Mouse (Mus musculus): Measurements from ENCODE around the gene C130050O18Rik. TPM values are rescaled to one million over a fixed set of nuclear protein-coding genes. Genes with fewer than 3 reads are reported as not detected.

Gene C130050O18Rik
- polyA plus RNA-seq, 1 experiment, result 0.20 TPM

DNA sequence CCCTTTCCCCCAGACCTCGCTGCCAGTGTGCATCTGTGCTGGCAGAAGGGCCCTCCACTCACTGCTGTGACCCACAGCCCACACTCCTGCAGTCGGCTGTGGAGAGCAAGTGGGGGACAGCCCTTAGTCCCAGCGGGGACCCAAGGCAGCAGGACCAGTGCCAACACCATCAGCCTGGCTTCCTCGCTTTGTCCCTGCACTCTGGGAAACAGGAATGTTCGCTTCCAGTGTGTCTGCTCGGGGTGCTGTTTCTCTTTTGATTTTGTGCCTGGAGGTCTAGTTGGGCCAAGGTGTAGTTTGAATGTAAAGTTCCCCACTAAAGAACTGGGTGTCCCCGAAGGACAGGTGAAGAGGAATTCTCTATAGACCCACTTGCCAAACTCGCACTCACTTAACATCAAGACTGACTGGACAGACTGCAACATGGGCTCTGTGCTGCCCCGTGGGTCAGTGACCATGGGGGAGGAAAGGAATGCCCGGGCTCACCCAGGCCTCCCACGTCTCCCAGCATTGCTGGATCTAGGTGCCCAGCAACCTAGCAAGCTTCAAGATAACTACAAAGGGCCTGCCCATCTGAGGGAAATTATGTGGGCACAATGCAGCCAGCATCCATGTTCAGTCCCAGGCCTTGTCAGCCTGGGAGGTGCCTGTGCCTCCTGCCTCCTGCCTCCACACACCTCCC is 13.6 kb upstream of the C130050O18Rik start:
- TF ChIP-seq CEBPB (IDR thresholded peaks at IDR 0.05; ENCODE audit: low read depth) (no peak), FOSL1 (IDR thresholded peaks at IDR 0.05; ENCODE audit: insufficient read depth, low read length, poor library complexity, severe bottlenecking) (no peak), MAX (IDR thresholded peaks at IDR 0.05) (no peak), MYOG (IDR thresholded peaks at IDR 0.05; ENCODE audit: control insufficient read depth, extremely low read depth, insufficient read length) (no peak), MYOD1 (IDR thresholded peaks at IDR 0.05; ENCODE audit: control insufficient read depth, insufficient read length, low read depth) (no peak), USF1 (IDR thresholded peaks at IDR 0.05; ENCODE audit: low read depth) (no peak), CTCF (IDR thresholded peaks at IDR 0.05; ENCODE audit: control insufficient read depth, insufficient read depth, insufficient read length) (no peak)
- no peak overlapping the region for H3ac ChIP-seq (ENCODE audit: control insufficient read depth, insufficient read length, low read depth)

DNA sequence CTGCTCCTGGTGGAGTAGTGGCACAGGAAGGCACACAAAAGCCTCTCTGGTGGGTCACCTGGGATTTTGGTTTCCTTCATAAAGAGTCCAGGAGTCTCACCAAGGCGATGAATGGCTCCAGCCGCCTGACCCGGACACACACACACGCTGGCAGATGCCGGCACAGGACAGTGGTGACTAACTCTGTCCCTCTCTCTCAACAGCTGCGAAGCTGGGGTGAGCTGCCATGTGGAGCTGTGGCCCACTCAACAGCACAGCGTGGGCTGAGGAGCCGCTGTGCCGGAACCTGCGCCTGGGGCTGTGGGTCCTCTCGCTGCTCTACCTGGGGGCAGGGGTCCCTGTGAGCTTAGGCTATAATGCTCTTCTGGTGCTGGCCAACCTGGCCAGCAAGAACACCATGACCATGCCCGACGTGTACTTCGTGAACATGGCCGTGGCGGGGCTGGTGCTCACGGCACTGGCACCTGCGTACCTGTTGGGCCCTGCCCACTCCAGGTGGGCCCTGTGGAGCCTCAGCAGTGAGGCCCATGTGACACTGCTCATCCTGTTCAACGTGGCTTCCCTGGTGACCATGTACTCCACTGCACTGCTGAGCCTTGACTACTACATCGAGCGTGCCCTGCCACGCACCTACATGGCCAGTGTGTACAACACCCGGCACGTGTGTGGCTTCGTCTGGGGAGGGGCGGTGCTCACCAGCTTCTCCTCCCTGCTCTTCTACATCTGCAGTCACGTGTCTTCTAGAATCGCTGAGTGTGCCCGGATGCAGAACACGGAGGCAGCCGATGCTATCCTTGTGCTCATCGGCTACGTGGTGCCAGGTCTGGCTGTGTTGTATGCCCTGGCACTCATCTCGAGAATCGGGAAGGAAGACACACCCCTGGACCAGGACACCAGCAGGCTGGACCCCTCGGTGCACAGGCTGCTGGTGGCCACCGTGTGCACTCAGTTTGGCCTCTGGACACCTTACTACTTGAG is 12.6 kb upstream of the C130050O18Rik start:
- Histone ChIP-seq H3K36me3 (ENCODE audit: control insufficient read depth, insufficient read depth) (no peaks in the 10 kb centered on the region), H3K79me3 (ENCODE audit: low read depth) (no peaks in the 10 kb centered on the region), H3K4me3 (ENCODE audit: insufficient read depth, poor library complexity, severe bottlenecking) (no peak overlapping the region), H3K79me2 (ENCODE audit: control insufficient read depth, insufficient read depth) (no peaks in the 10 kb centered on the region), H3K27me3 (ENCODE audit: control insufficient read depth, insufficient read depth, insufficient read length) (no peaks in the 10 kb centered on the region), H3ac (ENCODE audit: control insufficient read depth, insufficient read length, low read depth) (no peak overlapping the region)
- no peak for TF ChIP-seq CEBPB (IDR thresholded peaks at IDR 0.05; ENCODE audit: low read depth)
- TF ChIP-seq USF1 (IDR thresholded peaks at IDR 0.05; ENCODE audit: low read depth), result no peak
- TF ChIP-seq MYOG (IDR thresholded peaks at IDR 0.05; ENCODE audit: control insufficient read depth, extremely low read depth, insufficient read length), result no peak
- TF ChIP-seq MYOD1 (IDR thresholded peaks at IDR 0.05; ENCODE audit: control insufficient read depth, insufficient read length, low read depth), result no peak
- TF ChIP-seq MAX (IDR thresholded peaks at IDR 0.05), result no peak
- TF ChIP-seq FOSL1 (IDR thresholded peaks at IDR 0.05; ENCODE audit: insufficient read depth, low read length, poor library complexity, severe bottlenecking), result no peak
- no peak for TF ChIP-seq CTCF (IDR thresholded peaks at IDR 0.05; ENCODE audit: control insufficient read depth, insufficient read depth, insufficient read length)

More for the DNA sequence above, 13.6 kb upstream of the C130050O18Rik start:
- Histone ChIP-seq H3K4me3 (ENCODE audit: insufficient read depth, poor library complexity, severe bottlenecking) (no peak overlapping the region), H3K36me3 (ENCODE audit: control insufficient read depth, insufficient read depth) (no peaks in the 10 kb centered on the region), H3K79me2 (ENCODE audit: control insufficient read depth, insufficient read depth) (no peaks in the 10 kb centered on the region), H3K79me3 (ENCODE audit: low read depth) (no peaks in the 10 kb centered on the region), H3K27me3 (ENCODE audit: control insufficient read depth, insufficient read depth, insufficient read length) (no peaks in the 10 kb centered on the region)

DNA sequence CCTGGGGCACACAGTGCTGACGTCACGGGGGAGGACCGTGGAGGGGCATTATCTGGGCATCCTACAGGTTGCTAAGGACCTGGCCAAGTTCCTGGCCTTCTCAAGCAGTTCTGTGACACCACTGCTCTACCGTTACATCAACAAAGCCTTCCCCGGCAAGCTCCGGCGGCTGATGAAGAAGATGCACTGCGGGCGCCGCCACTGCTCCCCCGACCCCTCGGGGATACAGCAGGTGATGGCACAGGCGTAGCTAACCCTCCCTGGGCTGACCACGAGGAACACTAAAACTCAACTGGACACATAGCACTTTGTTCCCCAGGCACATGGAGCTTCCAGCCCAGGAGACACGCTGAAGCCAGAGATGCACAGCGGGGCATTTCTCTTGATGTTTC is 11.9 kb upstream of the C130050O18Rik start:
- Histone ChIP-seq H3K36me3 (ENCODE audit: control insufficient read depth, insufficient read depth) (no peaks in the 10 kb centered on the region), H3K27me3 (ENCODE audit: control insufficient read depth, insufficient read depth, insufficient read length) (no peaks in the 10 kb centered on the region), H3K79me3 (ENCODE audit: low read depth) (no peaks in the 10 kb centered on the region), H3K4me3 (ENCODE audit: insufficient read depth, poor library complexity, severe bottlenecking) (no peak overlapping the region), H3K79me2 (ENCODE audit: control insufficient read depth, insufficient read depth) (no peaks in the 10 kb centered on the region), H3ac (ENCODE audit: control insufficient read depth, insufficient read length, low read depth) (no peak overlapping the region)
- TF ChIP-seq MYOD1 (IDR thresholded peaks at IDR 0.05; ENCODE audit: control insufficient read depth, insufficient read length, low read depth) (no peak), MAX (IDR thresholded peaks at IDR 0.05) (no peak), FOSL1 (IDR thresholded peaks at IDR 0.05; ENCODE audit: insufficient read depth, low read length, poor library complexity, severe bottlenecking) (no peak), MYOG (IDR thresholded peaks at IDR 0.05; ENCODE audit: control insufficient read depth, extremely low read depth, insufficient read length) (no peak), CEBPB (IDR thresholded peaks at IDR 0.05; ENCODE audit: low read depth) (no peak), USF1 (IDR thresholded peaks at IDR 0.05; ENCODE audit: low read depth) (no peak), CTCF (IDR thresholded peaks at IDR 0.05; ENCODE audit: control insufficient read depth, insufficient read depth, insufficient read length) (no peak)

DNA sequence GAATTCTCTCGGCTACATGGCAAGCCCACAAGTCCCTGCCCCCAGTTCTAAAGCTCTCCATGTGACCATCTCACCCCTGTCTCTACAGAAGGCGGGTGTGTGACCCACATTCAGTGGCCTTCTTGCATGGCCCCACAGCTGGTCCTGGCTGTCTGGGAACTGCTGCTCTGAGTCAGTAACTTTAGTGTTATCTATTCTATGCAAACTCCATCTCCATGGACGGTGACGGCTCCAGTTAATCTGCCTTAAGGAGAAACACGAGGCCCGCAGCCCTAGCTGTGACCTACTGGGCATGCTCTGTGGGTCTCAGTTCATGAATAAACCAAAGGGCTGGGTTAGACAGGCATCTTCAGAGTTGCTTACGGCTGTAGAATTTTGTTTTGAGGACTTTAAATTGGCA is 10.7 kb upstream of the C130050O18Rik start:
- Histone ChIP-seq H3K79me2 (ENCODE audit: control insufficient read depth, insufficient read depth) (no peaks in the 10 kb centered on the region), H3ac (ENCODE audit: control insufficient read depth, insufficient read length, low read depth) (no peak overlapping the region), H3K79me3 (ENCODE audit: low read depth) (no peaks in the 10 kb centered on the region), H3K4me3 (ENCODE audit: insufficient read depth, poor library complexity, severe bottlenecking) (no peak overlapping the region), H3K27me3 (ENCODE audit: control insufficient read depth, insufficient read depth, insufficient read length) (no peaks in the 10 kb centered on the region), H3K36me3 (ENCODE audit: control insufficient read depth, insufficient read depth) (no peaks in the 10 kb centered on the region)
- TF ChIP-seq MYOD1 (IDR thresholded peaks at IDR 0.05; ENCODE audit: control insufficient read depth, insufficient read length, low read depth) (no peak), FOSL1 (IDR thresholded peaks at IDR 0.05; ENCODE audit: insufficient read depth, low read length, poor library complexity, severe bottlenecking) (no peak), USF1 (IDR thresholded peaks at IDR 0.05; ENCODE audit: low read depth) (no peak), CTCF (IDR thresholded peaks at IDR 0.05; ENCODE audit: control insufficient read depth, insufficient read depth, insufficient read length) (no peak), MAX (IDR thresholded peaks at IDR 0.05) (no peak)

DNA sequence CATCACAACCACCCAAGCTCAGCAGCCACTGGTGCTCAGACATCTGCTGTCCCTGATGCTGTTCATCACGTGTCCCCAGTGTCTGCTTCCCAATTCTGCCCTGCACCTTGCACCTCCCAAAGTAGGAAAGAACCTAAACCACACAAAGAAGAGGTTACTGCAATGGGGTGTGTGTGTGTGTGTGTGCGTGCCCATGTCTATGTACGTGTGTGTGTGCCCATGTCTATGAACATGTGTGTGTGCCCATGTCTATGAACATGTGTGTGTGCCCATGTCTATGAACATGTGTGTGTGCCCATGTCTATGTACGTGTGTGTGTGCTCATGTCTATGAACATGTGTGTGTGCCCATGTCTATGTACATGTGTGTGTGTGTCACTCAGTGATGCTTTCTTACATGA is 9.6 kb upstream of the C130050O18Rik start:
- no peaks in the 10 kb centered on the region for H3K79me2 ChIP-seq (ENCODE audit: control insufficient read depth, insufficient read depth)
- H3ac ChIP-seq (ENCODE audit: control insufficient read depth, insufficient read length, low read depth), result no peak overlapping the region
- TF ChIP-seq MYOG (IDR thresholded peaks at IDR 0.05; ENCODE audit: control insufficient read depth, extremely low read depth, insufficient read length), result no peak
- no peak for TF ChIP-seq CEBPB (IDR thresholded peaks at IDR 0.05; ENCODE audit: low read depth)
- no peak for TF ChIP-seq CTCF (IDR thresholded peaks at IDR 0.05; ENCODE audit: control insufficient read depth, insufficient read depth, insufficient read length)
- no peak for TF ChIP-seq FOSL1 (IDR thresholded peaks at IDR 0.05; ENCODE audit: insufficient read depth, low read length, poor library complexity, severe bottlenecking)
- TF ChIP-seq USF1 (IDR thresholded peaks at IDR 0.05; ENCODE audit: low read depth), result no peak
- no peak for TF ChIP-seq MAX (IDR thresholded peaks at IDR 0.05)
- TF ChIP-seq MYOD1 (IDR thresholded peaks at IDR 0.05; ENCODE audit: control insufficient read depth, insufficient read length, low read depth), result no peak

More for the DNA sequence above, 9.6 kb upstream of the C130050O18Rik start:
- H3K4me3 ChIP-seq (ENCODE audit: insufficient read depth, poor library complexity, severe bottlenecking), result no peak overlapping the region
- no peaks in the 10 kb centered on the region for H3K36me3 ChIP-seq (ENCODE audit: control insufficient read depth, insufficient read depth)
- no peaks in the 10 kb centered on the region for H3K27me3 ChIP-seq (ENCODE audit: control insufficient read depth, insufficient read depth, insufficient read length)
- H3K79me3 ChIP-seq (ENCODE audit: low read depth), result no peaks in the 10 kb centered on the region
